8 mouse cellular contexts compared by ENCODE assay signal in genomic region chr4:119536615-119537014, GRCm38 (mm10). TPM values are rescaled to one million over a fixed set of nuclear protein-coding genes. Genes with fewer than 3 reads are reported as not detected.
DNase-seq lines count a peak whose midpoint lies in the region; ATAC-seq and TF ChIP-seq lines count a peak whose summit lies in the region.
"Not testable (repeated sequence)": the region's sequence is repeated elsewhere in the genome, so short reads cannot be mapped to it uniquely, and the experiment has no call there.

Foxj3 (plus strand) TSS chr4:119537004.

- not testable (repeated sequence) for H3K4me3 ChIP-seq in G1E (ENCODE audit: low read depth, low read length); embryonic facial prominence, embryonic 10.5 days; heart, embryonic 15.5 days; intestine, embryonic 14.5 days (ENCODE audit: low read depth, low read length); lung, postnatal 0 days (ENCODE audit: low read depth, low read length); neural tube, embryonic 14.5 days (ENCODE audit: low read depth, low read length)

- H3K27ac ChIP-seq in embryonic facial prominence, embryonic 10.5 days (replicated peaks); heart, embryonic 15.5 days; intestine, embryonic 14.5 days (ENCODE audit: low read depth); neural tube, embryonic 14.5 days (ENCODE audit: low read depth, low read length): not testable (repeated sequence)
- peak within 1 kb of the TSS; percentile 68 for H3K27ac ChIP-seq in lung, postnatal 0 days (ENCODE audit: low read length)

- TF ChIP-seq CTCF in G1E (IDR thresholded peaks at IDR 0.05; ENCODE audit: low read depth, low read length); lung, postnatal 0 days (IDR thresholded peaks at IDR 0.05): not testable (repeated sequence)

- ATAC-seq in G1E (ENCODE audit: extremely low read depth, insufficient number of reproducible peaks, low FRiP score, poor library complexity, severe bottlenecking); heart, embryonic 15.5 days (replicated peaks; ENCODE audit: insufficient number of reproducible peaks, insufficient read depth, low FRiP score, low read depth); intestine, embryonic 14.5 days (replicated peaks; ENCODE audit: low FRiP score, low TSS enrichment, low read depth); lung, postnatal 0 days; neural tube, embryonic 14.5 days (ENCODE audit: low read depth): not testable (repeated sequence)

- not testable (repeated sequence) for H3K4me2 ChIP-seq in heart, embryonic 15.5 days; intestine, embryonic 14.5 days (ENCODE audit: low read length); lung, postnatal 0 days (replicated peaks; ENCODE audit: low read depth, low read length); neural tube, embryonic 14.5 days (ENCODE audit: low read depth, low read length)

- 92% methylated on average over 4 of the region's 4 CpGs for WGBS in embryonic facial prominence, embryonic 10.5 days
- WGBS in heart, embryonic 15.5 days = 84% methylated on average over 4 of the region's 4 CpGs
- 86% methylated on average over 4 of the region's 4 CpGs for WGBS in intestine, embryonic 14.5 days
- 82% methylated on average over 4 of the region's 4 CpGs for WGBS in lung, postnatal 0 days
- WGBS in neural tube, embryonic 14.5 days = 90% methylated on average over 4 of the region's 4 CpGs

- not testable (repeated sequence) for H3K36me3 ChIP-seq in G1E (replicated peaks); embryonic facial prominence, embryonic 10.5 days (replicated peaks); heart, embryonic 15.5 days; intestine, embryonic 14.5 days (ENCODE audit: control insufficient read depth, insufficient read depth, low read length); lung, postnatal 0 days (ENCODE audit: insufficient read depth, low read length); neural tube, embryonic 14.5 days (ENCODE audit: control insufficient read depth, insufficient read depth, low read length)

- not testable (repeated sequence) for TF ChIP-seq EP300 in lung, postnatal 0 days (IDR thresholded peaks at IDR 0.05)

- H3K9ac ChIP-seq in heart, embryonic 15.5 days; intestine, embryonic 14.5 days (ENCODE audit: low read length); lung, postnatal 0 days (replicated peaks; ENCODE audit: low read depth); neural tube, embryonic 14.5 days (replicated peaks; ENCODE audit: low read depth, low read length): not testable (repeated sequence)

- not testable (repeated sequence) for H3K9me3 ChIP-seq in G1E (replicated peaks); embryonic facial prominence, embryonic 10.5 days; heart, embryonic 15.5 days (replicated peaks); intestine, embryonic 14.5 days (ENCODE audit: control insufficient read depth, low read length); lung, postnatal 0 days (ENCODE audit: low read length); neural tube, embryonic 14.5 days (ENCODE audit: control insufficient read depth, low read length)

- not testable (repeated sequence) for H3K27me3 ChIP-seq in G1E (ENCODE audit: insufficient read depth, low read length); embryonic facial prominence, embryonic 10.5 days (replicated peaks; ENCODE audit: low read depth, poor library complexity, severe bottlenecking); heart, embryonic 15.5 days; intestine, embryonic 14.5 days (replicated peaks; ENCODE audit: control insufficient read depth, insufficient read depth, low read length); lung, postnatal 0 days (replicated peaks; ENCODE audit: insufficient read depth, low read length); neural tube, embryonic 14.5 days (ENCODE audit: control insufficient read depth, insufficient read depth, low read length)

- H3K4me1 ChIP-seq in G1E (ENCODE audit: insufficient read depth, low read depth, low read length) = peaks cover 13% of the 10 kb centered on the region
- H3K4me1 ChIP-seq in embryonic facial prominence, embryonic 10.5 days = peaks cover 21% of the 10 kb centered on the region
- peaks cover 19% of the 10 kb centered on the region for H3K4me1 ChIP-seq in heart, embryonic 15.5 days (replicated peaks)
- H3K4me1 ChIP-seq in intestine, embryonic 14.5 days (replicated peaks; ENCODE audit: control insufficient read depth, insufficient read depth, low read length); lung, postnatal 0 days (ENCODE audit: insufficient read depth, low read depth, low read length); neural tube, embryonic 14.5 days (ENCODE audit: control insufficient read depth, insufficient read depth, low read length): not testable (repeated sequence)

- not testable (repeated sequence) for DNase-seq in G1E (ENCODE audit: low spot score); embryonic facial prominence, embryonic 10.5 days (ENCODE audit: low spot score); gastrocnemius, adult 18-20 months (ENCODE audit: low spot score); intestine, embryonic 14.5 days (ENCODE audit: low spot score); left cerebral cortex, adult 8-10 months (ENCODE audit: low spot score in 2 of 2); lung, postnatal 0 days (ENCODE audit: low spot score)

RNA-seq across cellular contexts. Expression of gene Foxj3, which starts in this region (rescaled TPM):
- total RNA-seq in G1E (2014; fragmentation: Nextera tagmentation) = 51.8 and 64.9 TPM in 2 replicates
- 22.7 and 27.0 TPM in 2 replicates for total RNA-seq in G1E (2017)
- polyA plus RNA-seq in G1E (2012) = 12.5 and 14.7 TPM in 2 replicates
- polyA plus RNA-seq in embryonic facial prominence, embryonic 10.5 days (2016; fragmentation: Nextera tagmentation; extraction: Ambion mirVana) = 21.4 and 22.4 TPM in 2 replicates
- 10 to 100 TPM; 32.1 to 32.5 TPM for total RNA-seq in gastrocnemius, adult 18-20 months (2021)
- polyA plus RNA-seq in heart, embryonic 15.5 days (2015; fragmentation: Nextera tagmentation; extraction: Ambion mirVana) = 20.6 and 21.8 TPM in 2 replicates
- 21.2 and 23.8 TPM in 2 replicates for polyA plus RNA-seq in intestine, embryonic 14.5 days (2014; fragmentation: Nextera tagmentation; extraction: Ambion mirVana)
- 100 to 1,000 TPM in 1 of 4 experiments, 10 to 100 TPM in 3; 65.1 to 100 (median 78.9) TPM for total RNA-seq in left cerebral cortex, adult 8-10 months (2022)
- polyA plus RNA-seq in lung, postnatal 0 days (2015; fragmentation: Nextera tagmentation; extraction: Ambion mirVana) = 10.1 and 11.6 TPM in 2 replicates
- 30.7 and 37.3 TPM in 2 replicates for polyA plus RNA-seq in neural tube, embryonic 14.5 days (2014; fragmentation: Nextera tagmentation; extraction: Ambion mirVana)
